Mouse (Mus musculus) stomach, postnatal 0 days (tissue): ENCODE results near the gene Card10.

Experiments
- CTCF ChIP-seq: IDR thresholded peaks from 2 replicates; pipeline ENCODE4 v1.5.1; 2016; ENCODE audit warnings: antibody characterized with exemption, low read depth, mild to moderate bottlenecking, moderate library complexity
- EP300 ChIP-seq: optimal IDR thresholded peaks from 2 replicates; pipeline ENCODE3; 2016; ENCODE audit warnings: antibody characterized with exemption

DNA sequence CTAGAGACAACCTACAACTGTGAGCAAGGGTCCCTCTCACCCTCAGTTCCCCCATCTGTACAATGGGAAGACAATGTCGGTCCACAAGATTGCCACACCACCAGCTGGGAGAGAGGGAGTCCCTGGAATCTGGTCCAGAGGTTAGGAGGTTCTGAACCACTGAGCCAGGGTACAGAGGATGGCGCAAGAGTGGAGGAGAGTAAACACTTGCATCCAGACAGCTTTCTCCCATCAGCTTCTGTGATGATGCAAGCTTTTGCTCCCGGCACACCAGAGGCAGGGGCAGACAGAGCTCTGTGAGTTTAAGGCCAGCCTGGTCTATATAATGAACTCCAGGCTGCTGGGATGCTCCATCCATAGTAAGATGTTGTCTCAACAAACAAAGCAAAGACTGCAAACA is 37.4 kb upstream of the Card10 start:
- no peak for TF ChIP-seq CTCF
- no peak for TF ChIP-seq EP300
